Mouse (Mus musculus) gastrocnemius, postnatal 25 days (tissue): Measurements from ENCODE around the gene Arhgef10l. TPM values are rescaled to one million over a fixed set of nuclear protein-coding genes. Genes with fewer than 3 reads are reported as not detected.

Experiments
- DNase-seq: peaks from one replicate; pipeline ENCODE4 v3.0.0; 2022
- total RNA-seq, 2 experiments: library from RNA; stranded (reverse); gene quantifications; 1 replicate in 1 of 2; 2 replicates in 1 of 2; pipeline ENCODE4 v1.2.3; 2021

The Arhgef10l gene
- total RNA-seq, 2 experiments from 2014 or later: 36.2 to 51.3 TPM

DNA sequence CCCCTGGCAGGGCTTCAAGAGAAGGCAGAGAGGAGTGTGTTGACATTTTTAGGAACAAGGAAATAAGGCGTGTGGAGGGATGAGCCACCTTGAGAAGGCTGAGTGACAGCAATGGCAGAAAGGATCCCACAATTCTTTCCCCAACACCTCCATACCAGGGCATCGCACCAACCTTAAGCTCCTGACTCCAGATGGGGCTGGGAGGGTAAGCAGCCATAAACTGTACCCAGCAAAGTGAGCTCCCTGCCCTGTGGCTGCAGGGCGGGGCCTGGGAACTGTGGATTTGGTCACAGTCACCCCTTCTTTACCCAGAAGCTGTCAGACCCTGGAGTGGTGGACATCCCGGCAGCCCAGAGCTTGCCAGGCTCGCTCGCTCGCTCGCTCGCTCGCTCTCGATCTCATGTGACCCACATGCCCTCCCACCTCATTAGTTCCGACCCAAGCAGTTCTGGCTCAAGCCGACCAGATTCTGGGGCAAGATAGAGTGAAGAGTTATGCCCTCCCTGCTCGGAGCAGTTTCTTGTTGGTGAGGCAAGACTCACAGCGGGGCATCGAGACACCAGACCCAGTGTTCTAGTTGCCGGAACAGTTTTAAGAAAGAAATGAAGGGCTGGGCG lies 4.3 kb downstream of the Arhgef10l start:
- no peak for DNase-seq

DNA sequence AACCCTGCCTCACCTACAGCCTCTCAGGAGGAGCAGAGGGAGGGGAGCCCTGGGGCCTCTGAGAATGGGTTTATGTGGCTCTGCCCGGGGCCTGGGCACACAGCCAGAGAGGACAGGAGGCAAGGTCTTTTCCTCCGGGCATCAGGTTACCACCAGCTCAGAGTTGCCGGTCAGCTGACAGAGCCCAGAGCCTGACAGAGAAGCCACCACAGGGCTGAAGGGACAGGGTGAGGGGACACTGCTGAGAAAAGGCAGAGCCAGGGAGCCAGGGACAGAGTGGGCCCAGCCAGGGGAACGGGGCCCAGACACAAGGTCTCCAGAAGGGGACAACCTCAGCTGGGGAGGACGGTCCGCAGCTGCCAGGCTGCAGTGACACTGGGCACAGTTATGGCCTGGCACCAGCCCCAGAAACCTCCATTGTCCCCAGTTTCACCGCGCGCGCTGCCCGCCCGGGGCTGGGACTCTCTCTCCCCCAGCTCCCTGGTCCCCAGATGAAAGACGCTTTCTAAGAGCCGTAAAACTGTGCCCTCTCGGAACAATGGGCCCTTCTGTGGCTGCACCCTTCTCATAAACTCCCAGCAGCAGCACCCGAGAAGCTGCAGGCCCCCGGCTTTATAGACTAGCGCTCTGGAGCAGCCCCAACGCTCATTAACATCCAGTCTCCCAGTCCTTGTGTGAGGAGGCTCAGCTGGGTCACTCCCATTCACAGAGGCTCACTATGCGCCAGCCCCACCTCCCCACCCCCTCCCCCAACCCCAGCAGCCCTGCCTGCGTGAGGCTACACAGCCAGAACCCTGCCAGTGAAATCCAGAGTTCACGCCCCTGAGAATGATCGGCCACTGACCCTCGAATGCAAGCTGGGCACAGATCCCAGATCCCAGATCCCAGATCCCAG lies 7.9 kb downstream of the Arhgef10l start:
- peak; percentile 82 for DNase-seq

DNA sequence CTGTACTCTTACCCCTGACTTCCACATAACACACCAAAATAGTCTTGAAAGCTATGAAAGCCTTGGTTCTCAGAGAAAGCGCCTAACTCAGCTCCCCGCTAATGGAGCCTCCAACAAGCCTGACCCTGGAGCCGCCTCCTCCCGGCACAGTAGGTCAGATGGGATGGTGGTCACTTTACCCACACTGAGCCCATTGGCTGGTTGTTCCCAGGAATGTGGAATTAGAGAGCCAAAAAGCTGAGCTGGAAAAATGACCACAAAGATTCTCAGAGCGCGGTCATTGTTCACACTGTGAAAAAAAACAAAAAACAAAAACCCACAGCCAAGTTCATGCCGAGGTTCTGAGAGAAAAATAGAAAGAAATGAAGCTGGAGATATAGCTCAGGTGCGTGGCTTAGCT lies 9.3 kb downstream of the Arhgef10l start:
- DNase-seq: no peak

DNA sequence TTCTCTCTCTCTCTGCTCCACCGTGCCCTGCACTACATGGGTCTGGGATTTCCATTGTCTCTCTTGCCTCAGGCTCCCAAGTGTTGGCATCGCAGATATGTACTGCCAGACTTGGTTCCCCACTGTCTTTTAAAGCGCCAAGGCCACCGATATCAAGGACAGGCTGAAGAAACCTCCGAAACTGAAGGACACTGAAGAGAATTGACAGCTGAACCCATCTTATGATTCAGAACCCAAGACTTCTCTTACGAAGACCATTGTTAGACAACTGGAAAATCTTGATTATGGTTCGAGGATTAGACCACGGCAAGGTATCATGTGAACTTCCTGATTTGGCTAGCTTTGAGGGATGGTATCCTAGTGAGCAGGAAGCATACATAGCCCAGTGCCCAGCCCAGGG lies 11.0 kb downstream of the Arhgef10l start:
- no peak for DNase-seq

DNA sequence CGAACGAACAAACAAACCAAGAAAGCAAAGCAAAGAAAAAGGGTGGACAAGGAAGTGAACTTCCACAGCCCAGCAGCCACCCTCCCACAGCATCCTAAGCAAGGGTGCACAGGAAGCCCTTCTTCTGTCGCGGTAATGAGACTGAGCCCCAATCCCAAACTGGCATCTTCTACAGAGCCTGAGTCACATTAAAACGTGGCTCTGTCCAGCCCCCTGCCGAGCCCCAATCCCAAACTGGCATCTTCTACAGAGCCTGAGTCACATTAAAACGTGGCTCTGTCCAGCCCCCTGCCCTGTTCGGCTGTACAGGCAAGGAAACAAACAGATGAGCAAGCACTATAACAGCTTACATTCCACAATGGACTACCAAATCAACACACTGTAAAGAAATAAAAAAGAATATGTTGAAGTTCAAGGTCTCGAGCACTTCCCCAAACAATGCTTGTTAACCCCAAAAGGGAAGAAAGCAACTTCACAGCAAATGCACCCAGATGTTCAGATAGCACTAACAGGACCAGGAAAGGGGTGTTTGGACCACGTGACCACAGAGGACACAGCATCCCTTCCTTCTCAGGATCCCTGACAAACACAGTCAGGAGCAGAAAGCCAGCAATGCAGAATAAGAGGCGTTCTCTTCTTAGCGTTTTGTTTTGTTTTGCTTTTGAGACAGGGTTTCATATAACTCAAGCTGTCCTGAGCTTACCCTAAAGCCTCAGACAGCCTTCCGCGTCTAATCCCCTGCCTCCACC lies 11.8 kb downstream of the Arhgef10l start:
- DNase-seq: no peak

DNA sequence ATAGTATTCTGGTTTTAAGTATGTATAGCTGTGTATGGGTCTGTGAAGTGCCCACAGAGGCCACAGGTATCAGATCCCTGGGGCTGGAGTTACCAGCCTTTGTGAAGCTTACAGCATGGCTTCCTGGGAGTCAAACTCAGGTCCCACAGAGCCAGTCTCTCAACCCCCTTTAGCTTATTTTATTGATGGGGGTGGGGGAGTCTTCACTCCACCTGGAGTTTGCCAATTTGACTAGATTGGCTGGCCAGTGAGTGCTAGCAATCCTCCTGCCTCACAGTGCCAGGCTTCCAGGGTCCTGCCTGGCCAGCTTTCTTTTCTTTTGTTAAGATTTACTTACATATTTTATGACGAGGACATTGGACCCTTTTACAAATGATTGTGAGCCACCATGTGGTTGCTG lies 16.1 kb downstream of the Arhgef10l start:
- no peak for DNase-seq

DNA sequence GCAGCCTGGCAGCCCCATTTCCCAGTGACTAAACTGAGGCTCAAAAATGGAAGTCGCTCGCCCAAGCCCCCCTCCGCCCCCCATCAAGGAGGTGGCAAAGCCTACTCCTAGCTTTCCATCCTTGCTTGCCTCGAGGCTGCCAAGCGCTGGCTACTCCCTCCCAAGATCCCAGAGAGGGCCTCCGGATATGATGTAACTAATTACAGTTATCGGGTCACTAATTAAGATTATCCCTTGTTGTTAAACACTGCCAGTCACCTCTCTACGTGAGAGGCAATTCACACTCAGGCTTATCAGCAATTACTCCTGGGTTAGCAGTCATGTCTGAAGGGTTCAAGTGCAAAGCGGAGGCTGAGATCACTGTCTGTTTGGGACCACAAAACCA lies 16.6 kb downstream of the Arhgef10l start:
- DNase-seq: no peak

DNA sequence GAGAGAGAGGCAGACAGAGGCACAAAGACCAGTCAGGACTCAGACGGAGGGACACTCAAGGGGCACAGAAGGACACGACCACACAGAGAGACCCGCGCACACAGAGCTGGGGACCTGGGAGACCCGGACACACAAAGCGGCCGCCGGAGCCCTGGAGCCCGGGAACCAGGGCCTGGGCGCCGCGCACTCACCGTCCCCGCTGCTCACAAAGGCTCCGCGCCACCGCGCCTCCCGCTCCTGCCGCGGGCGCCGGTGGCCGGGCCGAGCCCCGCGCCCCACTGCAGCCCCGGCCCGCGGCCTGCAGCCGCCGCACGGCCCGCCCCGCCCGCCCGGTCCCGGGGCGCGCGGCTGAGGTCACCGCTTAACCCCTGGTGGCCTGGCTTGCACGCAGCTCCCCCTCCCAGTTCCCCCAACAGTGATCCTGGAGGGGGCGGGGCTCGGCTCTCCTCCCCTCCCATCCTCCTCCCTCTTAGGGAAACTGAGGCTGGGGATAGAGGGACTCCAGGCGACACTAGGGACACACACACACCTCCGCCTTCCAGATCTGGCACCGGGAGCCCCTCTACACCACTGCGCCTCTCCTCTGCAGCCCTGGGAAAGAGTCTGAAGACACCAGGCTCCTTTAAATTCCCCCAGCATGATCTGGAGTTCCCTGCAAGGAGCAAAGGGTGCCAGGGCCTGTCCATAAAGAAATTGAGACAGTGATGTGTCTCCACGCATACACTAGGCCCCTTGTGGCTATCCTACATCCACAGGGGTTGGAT lies 17.2 kb downstream of the Arhgef10l start:
- peak; percentile 53 for DNase-seq

DNA sequence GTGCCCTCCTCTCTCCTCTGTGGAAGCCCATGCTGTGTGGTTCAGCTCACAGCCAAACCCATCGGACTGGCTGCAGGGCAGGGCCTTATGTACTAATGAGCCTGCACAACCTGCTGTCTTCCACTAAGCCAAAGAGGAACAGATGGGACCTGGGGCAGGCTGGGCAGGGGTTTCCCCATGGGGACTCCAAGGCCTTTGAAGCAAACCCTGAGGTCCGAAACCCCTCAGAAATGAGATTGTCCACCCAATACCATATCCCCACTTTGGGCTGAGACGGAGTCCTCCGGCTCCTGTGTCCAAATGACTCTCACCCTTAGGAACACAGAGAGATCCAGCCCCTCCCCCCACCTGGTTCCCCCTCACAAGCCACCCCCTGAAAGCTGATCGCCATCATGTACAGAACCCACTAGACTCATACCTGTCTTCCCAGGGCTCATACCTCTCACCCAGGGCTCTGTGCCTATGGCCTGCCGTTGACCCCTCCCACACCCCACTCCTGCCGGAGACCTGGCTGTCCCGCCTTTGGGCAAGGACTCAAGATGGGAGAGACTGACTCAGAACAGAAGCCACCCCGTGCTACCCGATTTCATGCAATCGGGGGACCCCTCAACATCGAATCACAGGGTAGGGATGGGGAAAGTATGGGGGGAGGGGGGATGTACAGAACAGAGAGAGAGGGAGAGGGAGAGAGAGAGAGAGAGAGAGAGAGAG lies 17.9 kb downstream of the Arhgef10l start:
- DNase-seq: no peak

DNA sequence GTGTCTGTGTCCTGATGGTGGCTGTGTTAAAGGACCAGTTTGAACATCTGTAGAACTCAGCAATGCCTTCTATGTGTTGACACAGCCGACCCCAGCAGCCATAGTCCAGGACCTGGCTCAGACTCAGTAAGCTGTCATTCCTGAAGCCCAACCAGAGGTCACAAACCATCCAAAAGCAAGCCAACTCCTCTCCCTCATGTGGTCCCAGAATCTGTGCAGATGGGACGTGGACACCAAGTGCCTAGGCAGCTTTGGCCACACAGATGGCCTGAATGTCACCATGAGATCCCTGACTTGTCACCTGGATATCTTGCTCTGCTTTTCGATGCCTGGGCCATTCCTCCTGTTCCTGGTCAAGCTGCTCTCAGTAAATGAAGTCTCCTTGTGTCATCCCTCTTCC lies 20.2 kb downstream of the Arhgef10l start:
- DNase-seq: no peak

DNA sequence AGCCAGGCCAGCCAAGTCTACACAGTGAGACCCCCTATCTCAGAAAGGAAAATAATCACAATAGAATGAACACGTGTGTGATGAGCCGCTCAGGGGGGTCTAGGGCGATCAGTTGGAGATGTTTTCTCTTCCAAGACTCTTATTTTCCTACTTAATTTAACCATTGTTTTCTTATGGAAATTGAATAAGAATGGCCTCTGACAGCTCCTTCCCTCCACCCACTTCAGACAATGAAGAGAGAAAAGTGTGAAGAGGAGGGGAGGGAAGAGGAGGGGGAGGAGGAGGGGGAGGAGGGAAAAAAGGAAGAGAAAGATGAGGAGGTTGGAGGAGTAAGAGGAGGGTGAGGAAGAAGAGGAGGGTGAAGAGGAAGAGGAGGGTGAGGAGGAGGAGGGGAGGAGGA lies 21.1 kb downstream of the Arhgef10l start:
- DNase-seq: no peak

DNA sequence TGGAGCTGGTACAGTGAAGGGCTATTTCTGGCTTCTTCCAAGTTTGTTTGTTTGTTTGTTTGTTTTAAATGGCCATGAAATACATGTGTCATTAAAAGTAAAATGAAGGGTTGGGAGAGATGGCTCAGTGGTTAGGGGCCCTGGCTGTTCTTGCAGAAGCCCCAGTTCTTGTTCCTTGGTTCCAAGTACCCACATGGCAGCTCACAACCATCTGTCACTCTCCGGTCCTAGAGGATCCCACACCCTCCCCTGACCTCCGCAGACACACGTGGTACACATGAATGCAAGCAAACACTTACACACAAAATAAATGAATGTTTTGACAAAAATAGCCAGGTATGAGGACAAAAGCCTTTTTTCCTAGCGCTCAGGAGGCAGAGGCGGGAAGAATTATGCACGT lies 21.5 kb downstream of the Arhgef10l start:
- DNase-seq: no peak

DNA sequence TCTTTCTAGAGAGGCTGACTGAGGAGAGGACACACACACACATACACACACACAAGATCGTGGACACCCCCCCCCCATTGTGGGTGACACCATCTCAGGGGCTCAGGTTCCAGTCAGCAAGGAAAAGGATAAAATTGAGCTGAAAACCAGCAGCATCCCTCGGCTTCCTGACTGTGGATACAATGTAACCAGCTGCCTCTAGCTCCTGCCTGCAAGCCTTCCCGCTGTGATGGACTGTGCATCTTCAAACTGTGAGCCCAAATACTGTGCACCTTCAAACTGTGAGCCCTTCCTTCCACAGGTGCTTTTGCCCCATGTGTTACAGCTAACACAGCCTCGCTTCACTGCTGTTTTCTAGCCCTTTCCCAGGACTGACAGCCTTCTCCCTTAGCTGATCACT lies 23.4 kb downstream of the Arhgef10l start:
- DNase-seq: no peak

DNA sequence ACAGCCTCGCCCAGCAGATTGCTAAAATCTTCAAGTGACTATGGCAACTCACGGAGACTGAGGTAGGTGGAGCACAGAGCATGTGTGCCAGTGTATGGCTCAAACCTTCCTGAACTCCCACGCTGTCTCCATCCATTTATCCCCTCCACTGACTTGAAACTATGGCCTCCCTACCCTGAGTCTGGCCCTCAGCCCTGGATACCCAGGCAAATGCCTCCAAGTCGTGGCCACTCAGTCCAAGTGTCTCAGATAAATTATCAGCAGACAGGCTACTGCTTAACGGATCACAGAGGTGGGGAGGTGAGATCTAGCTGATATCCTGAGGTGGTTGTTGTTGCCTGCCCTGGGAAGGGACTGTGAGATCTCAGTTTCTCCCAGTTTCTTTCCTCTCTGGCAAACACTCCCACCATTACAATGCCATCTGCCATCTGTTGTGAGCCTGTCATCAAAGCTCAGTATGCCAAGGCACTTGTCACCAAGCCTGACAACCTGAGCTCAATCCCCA lies 24.3 kb downstream of the Arhgef10l start:
- no peak for DNase-seq

DNA sequence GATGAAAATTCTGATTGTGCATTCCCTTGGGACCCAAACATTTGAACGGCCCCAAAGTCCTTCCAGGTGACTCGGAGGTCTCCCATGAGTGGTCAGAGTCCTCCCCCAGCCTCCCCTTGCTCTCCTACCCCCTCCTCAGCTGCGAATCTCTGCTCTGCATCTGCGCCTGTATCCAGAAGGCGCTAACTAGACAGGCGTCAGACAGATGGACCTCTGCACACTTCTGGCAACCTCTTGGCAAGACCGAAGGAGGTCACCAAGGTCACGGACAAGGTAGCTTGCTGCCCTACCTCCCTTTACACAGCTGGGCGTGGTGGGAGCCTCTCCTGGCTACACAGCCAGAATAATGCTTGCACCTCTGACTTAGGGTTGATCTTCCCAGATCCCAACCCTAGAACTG lies 25.1 kb downstream of the Arhgef10l start:
- DNase-seq: no peak

DNA sequence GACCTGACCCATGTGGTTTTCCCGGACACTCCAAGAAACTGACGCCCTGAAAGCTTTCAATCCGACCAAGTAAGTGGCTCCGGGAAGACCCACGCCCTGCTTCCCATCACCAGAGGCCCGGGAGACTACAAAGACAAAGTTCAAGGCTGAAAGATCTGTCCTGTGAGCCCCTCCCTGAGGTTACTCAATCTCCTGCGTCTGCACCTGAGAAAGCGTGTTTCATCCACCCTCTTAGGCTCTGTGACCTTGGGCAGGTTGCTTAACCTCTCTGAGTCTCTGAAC lies 25.6 kb downstream of the Arhgef10l start:
- DNase-seq: no peak

DNA sequence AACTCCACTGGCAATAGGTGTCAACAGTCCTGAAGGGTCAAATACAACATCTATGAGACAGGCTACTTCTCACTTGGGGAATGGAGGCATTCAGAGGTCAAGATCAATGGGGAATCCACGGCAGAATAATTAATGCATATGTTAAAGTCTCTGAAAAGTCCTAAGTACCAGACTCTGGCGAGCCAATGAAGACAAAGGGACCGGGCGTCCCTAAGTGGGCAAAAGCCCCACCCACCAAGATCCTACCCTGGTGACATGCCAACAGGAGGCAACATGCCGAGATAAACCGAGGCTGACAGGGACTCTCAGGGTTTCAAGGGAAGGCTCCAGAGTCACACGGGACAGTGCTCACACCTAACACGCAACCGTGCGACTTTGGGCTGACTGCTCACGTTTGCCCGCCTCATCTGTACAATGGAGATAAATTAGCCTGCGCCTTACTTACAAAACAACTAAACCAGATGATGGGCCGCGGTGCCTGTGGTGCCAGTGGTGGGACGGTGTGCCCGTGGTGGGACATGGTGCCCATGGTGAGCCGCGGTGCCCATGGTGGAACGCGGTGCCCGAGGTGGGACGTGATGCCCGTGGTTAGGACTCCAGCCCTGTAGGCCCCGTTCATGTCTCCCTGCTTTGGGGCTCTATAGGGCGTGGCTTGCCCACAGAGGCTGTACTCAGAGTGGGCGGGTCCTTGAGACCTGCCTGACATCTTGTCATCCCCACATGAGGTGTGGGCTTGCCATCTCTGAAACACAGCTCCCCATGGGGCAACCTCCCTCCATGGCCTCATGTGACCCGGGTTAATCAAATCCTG lies 26.2 kb downstream of the Arhgef10l start:
- no peak for DNase-seq

DNA sequence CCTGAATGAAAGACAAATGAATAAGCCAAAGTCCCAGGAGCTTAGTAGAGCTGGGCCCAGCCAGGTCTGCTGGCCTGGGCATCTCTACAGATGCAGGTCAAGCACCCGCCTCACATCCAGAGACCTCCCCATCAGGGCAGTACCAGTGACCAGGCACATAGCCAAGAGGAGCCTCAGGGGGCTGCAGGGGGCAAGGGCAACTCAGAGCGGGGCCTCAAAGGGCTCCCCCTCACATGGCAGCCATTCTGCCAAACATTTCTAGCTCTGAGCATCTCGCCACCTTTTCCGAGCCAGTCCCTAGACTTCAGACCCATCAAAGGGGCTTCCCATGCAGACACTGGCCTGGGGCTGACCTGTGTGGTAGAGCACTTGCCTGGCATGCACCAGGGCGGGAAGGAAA lies 27.2 kb downstream of the Arhgef10l start:
- no peak for DNase-seq

DNA sequence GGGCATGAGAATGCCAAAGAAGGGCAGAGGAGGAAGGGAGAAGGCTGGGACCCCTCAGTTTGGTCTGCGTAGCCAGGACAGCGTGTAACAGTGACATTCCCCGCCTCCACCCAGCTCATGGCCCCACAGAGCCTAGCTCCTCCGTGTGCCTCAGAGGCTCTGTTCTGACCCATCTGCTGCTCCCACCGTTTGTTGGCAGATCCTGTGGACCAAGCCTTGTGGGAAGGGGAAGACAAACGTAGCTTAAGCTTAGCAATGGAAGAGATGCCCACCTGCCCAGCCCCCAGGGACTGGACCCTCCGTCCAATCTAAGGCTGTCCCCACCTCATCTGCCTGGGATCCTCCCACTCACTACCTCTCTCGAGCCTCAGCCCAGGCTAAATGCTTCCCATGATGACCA lies 28.5 kb downstream of the Arhgef10l start:
- no peak for DNase-seq

DNA sequence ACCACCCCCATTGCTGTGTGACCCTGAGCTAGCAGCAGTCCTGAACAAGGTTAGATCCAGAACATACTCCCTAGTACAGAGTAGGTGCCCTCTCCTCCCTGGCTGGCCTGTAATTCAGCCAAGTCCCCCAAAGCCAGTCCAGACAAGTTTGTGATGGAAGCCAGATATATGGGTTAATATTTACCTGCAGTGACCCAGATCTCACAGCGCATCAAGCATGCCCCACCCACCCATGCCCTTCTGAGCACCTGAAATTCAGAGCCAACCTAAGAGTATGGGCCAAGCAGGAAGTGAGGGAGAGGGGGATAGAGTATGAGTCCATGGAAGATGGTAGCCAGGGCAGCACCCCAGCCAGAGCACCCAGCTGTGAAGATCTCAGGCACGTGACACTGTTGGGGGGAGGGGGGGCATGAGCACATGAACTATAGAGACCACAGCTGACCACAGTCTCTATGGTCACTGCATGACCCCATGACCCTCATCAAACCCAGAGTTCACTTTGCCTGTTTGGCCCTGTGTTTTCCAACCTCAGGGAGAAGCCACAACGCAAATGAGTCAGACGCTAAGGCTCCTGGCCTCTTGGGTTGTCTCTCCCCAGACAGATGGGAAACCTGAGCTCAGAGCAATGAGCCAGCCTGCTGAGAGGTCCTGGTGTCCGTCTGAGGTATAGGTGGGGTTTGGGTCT lies 29.4 kb downstream of the Arhgef10l start:
- DNase-seq: no peak
